Mouse (Mus musculus): ENCODE measurements around the gene Rora. TPM values are rescaled to one million over a fixed set of nuclear protein-coding genes. Genes with fewer than 3 reads are reported as not detected.

Gene Rora
- 5.5 and 7.6 TPM in 2 replicates for polyA plus RNA-seq (2015; fragmentation: Nextera tagmentation; extraction: Ambion mirVana)

GRCm38 (mm10) chr9:68653211-68654038, at the start of gene Rora:
Gene Rora, plus strand, starts transcription at chr9:68653786.
- under 1% methylated on average over 71 of the region's 72 CpGs for WGBS
- H3K36me3 ChIP-seq: no peaks in the 10 kb centered on the region
- peak within 1 kb of the TSS; percentile 61 for H3K9ac ChIP-seq
- peak within 1 kb of the TSS; percentile 94 for H3K27ac ChIP-seq
- peak within 1 kb of the TSS; percentile 85 for H3K4me3 ChIP-seq (replicated peaks)
- peaks cover 4% of the 10 kb centered on the region; the same call in 1 of the 2 replicates for H3K4me1 ChIP-seq
- H3K9me3 ChIP-seq: no peaks in the 10 kb centered on the region
- H3K27me3 ChIP-seq (replicated peaks): no peaks in the 10 kb centered on the region
- H3K4me2 ChIP-seq: peak within 1 kb of the TSS; percentile 94
- peak; percentile 70 for ATAC-seq (ENCODE audit: insufficient read depth, low FRiP score, low read depth)

- Histone ChIP-seq H3K36me3 (no peaks in the 10 kb centered on the region), H3K9ac (no peak overlapping the region), H3K4me1 (no peaks in the 10 kb centered on the region), H3K9me3 (no peaks in the 10 kb centered on the region), H3K27ac (no peak overlapping the region), H3K27me3 (replicated peaks) (no peaks in the 10 kb centered on the region), H3K4me3 (replicated peaks) (no peak overlapping the region), H3K4me2 (no peak overlapping the region)
- 75% methylated on average over 9 of the region's 9 CpGs for WGBS
- no peak for ATAC-seq (ENCODE audit: insufficient read depth, low FRiP score, low read depth)
These were observed 39.6 kb upstream of the Rora start for GRCm38 (mm10) chr9:68614006-68614405.

DNA sequence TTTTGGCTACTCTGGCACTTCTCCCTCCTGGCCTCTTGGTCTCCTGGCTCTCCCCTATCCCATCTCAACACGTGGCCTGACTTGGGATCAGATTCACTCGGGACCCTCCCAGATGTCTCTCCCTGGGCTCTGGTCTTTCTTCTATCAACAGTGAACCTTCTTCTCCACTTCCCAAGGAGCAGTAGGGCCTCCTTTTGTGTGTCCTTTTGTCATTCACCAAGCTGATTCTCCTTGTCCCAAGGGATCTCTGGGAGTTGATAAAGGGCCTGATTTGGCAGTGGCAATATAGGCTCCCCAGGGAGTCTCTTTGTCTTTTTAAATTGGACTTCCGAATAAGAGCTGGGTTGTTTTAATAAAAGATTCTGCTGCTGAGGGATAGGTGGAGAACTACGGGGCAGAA, 36.5 kb upstream of the Rora start:
- no peak overlapping the region for H3K9ac ChIP-seq
- no peaks in the 10 kb centered on the region for H3K27me3 ChIP-seq (replicated peaks)
- no peak overlapping the region for H3K4me2 ChIP-seq
- no peaks in the 10 kb centered on the region for H3K9me3 ChIP-seq
- no peak overlapping the region for H3K27ac ChIP-seq
- 57% methylated on average over 4 of the region's 4 CpGs for WGBS
- no peak for ATAC-seq (ENCODE audit: insufficient read depth, low FRiP score, low read depth)
- H3K4me3 ChIP-seq (replicated peaks): no peak overlapping the region
- no peaks in the 10 kb centered on the region for H3K4me1 ChIP-seq
- H3K36me3 ChIP-seq: no peaks in the 10 kb centered on the region

DNA sequence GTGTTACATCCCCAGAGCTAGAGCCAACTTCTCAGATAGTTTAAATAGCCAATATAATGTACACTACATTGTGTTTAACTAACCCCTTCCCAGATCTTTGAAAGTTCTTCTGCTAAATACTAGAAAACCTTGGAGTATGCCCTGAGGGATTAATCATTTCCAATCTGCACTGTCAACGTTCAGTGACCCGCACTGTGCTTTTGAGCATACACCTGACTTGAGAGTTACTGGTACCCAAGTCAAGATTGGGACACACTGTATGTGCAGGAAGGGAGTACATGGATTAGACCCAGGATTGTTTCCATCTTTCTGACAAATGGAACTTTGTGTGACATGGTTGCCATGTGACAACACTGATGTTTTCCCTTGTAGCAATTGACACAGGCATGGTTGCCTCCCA, 33.5 kb upstream of the Rora start:
- Histone ChIP-seq H3K36me3 (no peaks in the 10 kb centered on the region), H3K9ac (no peak overlapping the region), H3K4me2 (no peak overlapping the region), H3K9me3 (no peaks in the 10 kb centered on the region), H3K4me1 (no peaks in the 10 kb centered on the region), H3K27ac (no peak overlapping the region), H3K27me3 (replicated peaks) (no peaks in the 10 kb centered on the region), H3K4me3 (replicated peaks) (no peak overlapping the region)
- ATAC-seq (ENCODE audit: insufficient read depth, low FRiP score, low read depth): no peak; the same call in 1 of the 2 replicates
- WGBS: 61% methylated on average over 2 of the region's 2 CpGs

DNA sequence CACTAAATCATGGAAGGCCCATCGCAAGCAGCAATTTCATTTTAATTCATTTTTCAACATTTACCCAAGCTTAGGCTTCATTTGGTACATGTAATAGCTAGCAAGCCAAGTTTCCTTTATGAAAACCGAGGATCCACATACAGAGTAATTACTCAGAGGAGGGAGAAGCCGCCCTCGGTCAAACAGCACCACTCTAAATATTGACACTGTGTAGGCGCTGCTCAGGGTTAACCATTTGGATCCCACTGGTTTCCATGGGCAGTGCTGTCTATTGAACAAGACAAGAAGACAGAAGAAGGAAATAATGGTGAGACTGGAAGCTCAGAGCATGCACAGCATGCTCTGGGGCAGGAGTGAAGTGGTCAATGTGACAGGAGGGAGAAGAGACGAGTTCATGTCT, 33.1 kb upstream of the Rora start:
- Histone ChIP-seq H3K36me3 (no peaks in the 10 kb centered on the region), H3K4me1 (no peaks in the 10 kb centered on the region), H3K27me3 (replicated peaks) (no peaks in the 10 kb centered on the region), H3K27ac (no peak overlapping the region), H3K4me3 (replicated peaks) (no peak overlapping the region), H3K9ac (no peak overlapping the region), H3K4me2 (no peak overlapping the region), H3K9me3 (no peaks in the 10 kb centered on the region)
- WGBS: 40% methylated on average over 6 of the region's 6 CpGs
- ATAC-seq (ENCODE audit: insufficient read depth, low FRiP score, low read depth): no peak

- Histone ChIP-seq H3K9me3 (no peaks in the 10 kb centered on the region), H3K9ac (no peak overlapping the region), H3K4me2 (no peak overlapping the region), H3K4me3 (replicated peaks) (no peak overlapping the region), H3K4me1 (no peaks in the 10 kb centered on the region), H3K27me3 (replicated peaks) (no peaks in the 10 kb centered on the region), H3K27ac (no peak overlapping the region), H3K36me3 (no peaks in the 10 kb centered on the region)
- ATAC-seq (ENCODE audit: insufficient read depth, low FRiP score, low read depth): no peak
- WGBS: 79% methylated on average over 4 of the region's 4 CpGs
These were observed 28.6 kb upstream of the Rora start for GRCm38 (mm10) chr9:68624981-68625380.

GRCm38 (mm10) chr9:68637301-68637700, 16.3 kb upstream of the Rora start:
- 87% methylated on average over 8 of the region's 8 CpGs for WGBS
- Histone ChIP-seq H3K4me2 (no peak overlapping the region), H3K9ac (no peak overlapping the region), H3K4me3 (replicated peaks) (no peak overlapping the region), H3K27ac (no peak overlapping the region), H3K27me3 (replicated peaks) (no peaks in the 10 kb centered on the region), H3K9me3 (no peaks in the 10 kb centered on the region), H3K36me3 (no peaks in the 10 kb centered on the region), H3K4me1 (no peaks in the 10 kb centered on the region)
- ATAC-seq (ENCODE audit: insufficient read depth, low FRiP score, low read depth): no peak

GRCm38 (mm10) chr9:68641123-68641522, 12.5 kb upstream of the Rora start:
- Histone ChIP-seq H3K4me1 (no peaks in the 10 kb centered on the region), H3K27me3 (replicated peaks) (no peaks in the 10 kb centered on the region), H3K36me3 (no peaks in the 10 kb centered on the region), H3K9ac (no peak overlapping the region), H3K9me3 (no peaks in the 10 kb centered on the region), H3K27ac (no peak overlapping the region), H3K4me2 (no peak overlapping the region), H3K4me3 (replicated peaks) (no peak overlapping the region)
- no peak for ATAC-seq (ENCODE audit: insufficient read depth, low FRiP score, low read depth)
- WGBS: 78% methylated on average over 3 of the region's 3 CpGs

DNA sequence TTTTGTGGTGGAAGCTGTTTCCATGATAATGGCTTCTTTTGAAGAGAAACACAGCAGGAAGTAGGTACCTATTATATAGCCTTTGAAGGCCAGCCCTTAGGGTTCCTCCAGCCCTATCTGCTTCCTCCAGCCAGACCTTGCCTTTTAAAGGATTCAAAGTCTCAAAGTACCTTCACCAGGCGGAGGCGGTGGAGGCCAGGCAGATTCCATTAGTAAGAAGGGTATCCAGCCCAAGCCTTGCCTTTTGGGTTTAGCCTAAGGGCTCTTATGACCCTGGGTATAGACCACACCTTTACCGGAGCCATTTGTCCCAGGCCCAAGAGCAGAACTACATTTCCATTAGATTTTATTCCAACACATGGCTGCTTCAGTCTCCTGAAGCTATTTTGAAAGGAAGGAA, 5.5 kb upstream of the Rora start:
- Histone ChIP-seq H3K9me3 (no peaks in the 10 kb centered on the region), H3K36me3 (no peaks in the 10 kb centered on the region), H3K27ac (no peak overlapping the region), H3K4me3 (replicated peaks) (no peak overlapping the region), H3K9ac (no peak overlapping the region), H3K4me1 (no peaks in the 10 kb centered on the region), H3K4me2 (no peak overlapping the region), H3K27me3 (replicated peaks) (no peaks in the 10 kb centered on the region)
- ATAC-seq (ENCODE audit: insufficient read depth, low FRiP score, low read depth): no peak
- 83% methylated on average over 3 of the region's 3 CpGs for WGBS

DNA sequence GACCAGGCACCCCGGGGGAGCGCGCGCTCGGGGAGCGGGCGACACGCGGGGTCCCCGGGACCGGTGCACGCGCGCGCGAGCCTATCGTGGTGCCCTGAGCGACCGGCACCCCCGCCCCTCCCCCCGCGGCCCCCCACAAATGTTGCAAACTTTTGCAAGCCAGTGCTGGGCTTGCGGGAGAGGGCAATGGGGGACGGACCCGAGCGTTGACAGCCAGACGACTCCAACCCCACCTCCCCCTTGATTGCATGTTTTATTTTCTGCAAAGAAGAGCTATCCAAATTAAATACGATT, 400 bp downstream of the Rora start:
- Histone ChIP-seq H3K27me3 (replicated peaks) (no peaks in the 10 kb centered on the region), H3K4me3 (replicated peaks) (peak overlapping the region; percentile 85), H3K4me2 (peak overlapping the region; percentile 94), H3K9me3 (no peaks in the 10 kb centered on the region), H3K27ac (peak overlapping the region; percentile 94), H3K4me1 (peaks cover 4% of the 10 kb centered on the region; the same call in 1 of the 2 replicates), H3K9ac (peak overlapping the region; percentile 61), H3K36me3 (no peaks in the 10 kb centered on the region)
- 0 out of 2 replicates have a peak, but pooled peaks have one; percentile 19 for ATAC-seq (ENCODE audit: insufficient read depth, low FRiP score, low read depth)
- WGBS: 1% methylated on average over 28 of the region's 28 CpGs

GRCm38 (mm10) chr9:68654333-68655017, 889 bp downstream of the Rora start:
- peak overlapping the region; percentile 94 for H3K4me2 ChIP-seq
- H3K9me3 ChIP-seq: no peaks in the 10 kb centered on the region
- peak overlapping the region; percentile 61 for H3K9ac ChIP-seq
- no peaks in the 10 kb centered on the region for H3K36me3 ChIP-seq
- 0 out of 2 replicates have a peak, but pooled peaks have one; percentile 20 for ATAC-seq (ENCODE audit: insufficient read depth, low FRiP score, low read depth)
- H3K27me3 ChIP-seq (replicated peaks): no peaks in the 10 kb centered on the region
- H3K27ac ChIP-seq: peak overlapping the region; percentile 94
- WGBS: 1% methylated on average over 43 of the region's 43 CpGs
- peaks cover 4% of the 10 kb centered on the region; the same call in 1 of the 2 replicates for H3K4me1 ChIP-seq
- peak overlapping the region; percentile 85 for H3K4me3 ChIP-seq (replicated peaks)
